Mouse (Mus musculus): ENCODE results near the gene Vav3. TPM values are rescaled to one million over a fixed set of nuclear protein-coding genes. Genes with fewer than 3 reads are reported as not detected.
A peak's percentile ranks its signal among the peaks of the same experiment; 100 is the strongest.

The Vav3 gene
- total and polyA plus RNA-seq, 3 experiments: 1.7 to 5.0 (median 4.4) TPM

DNA sequence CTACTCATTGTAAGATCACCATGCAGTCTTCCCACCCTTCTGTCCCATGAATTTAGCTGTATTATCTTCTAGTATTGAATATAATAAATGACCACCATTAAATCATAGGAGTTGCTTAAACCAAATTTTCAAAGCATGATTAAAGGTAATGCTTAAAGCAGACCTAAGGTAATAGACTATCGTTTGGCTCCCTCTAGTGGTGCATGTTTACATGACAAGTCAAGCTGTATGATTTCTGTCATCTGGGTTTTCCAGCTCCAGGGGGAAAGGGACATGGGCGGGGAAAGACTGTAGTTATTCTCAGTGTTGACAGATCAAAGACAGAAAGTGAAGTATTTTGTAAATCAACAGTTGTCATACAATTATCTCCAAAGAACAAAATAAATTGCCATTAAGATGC is 151.1 kb downstream of the Vav3 start:
- peak in 1 of 2 experiments; percentile 18 for DNase-seq
- H3K9ac ChIP-seq (ENCODE audit: low read depth, low read length): no peak overlapping the region
- peak; percentile 88 for TF ChIP-seq CTCF (IDR thresholded peaks at IDR 0.05)
- TF ChIP-seq POLR2A (IDR thresholded peaks at IDR 0.05; ENCODE audit: insufficient read depth, low read depth, low read length): no peak
- no peak for TF ChIP-seq EP300 (IDR thresholded peaks at IDR 0.05; ENCODE audit: insufficient read depth, low read depth, low read length)
- H3K27ac ChIP-seq: no peak overlapping the region
- peaks cover 2% of the 10 kb centered on the region for H3K4me1 ChIP-seq (ENCODE audit: control insufficient read depth, insufficient read depth, low read length)
- H3K27me3 ChIP-seq (ENCODE audit: control insufficient read depth, insufficient read depth, low read length): no peaks in the 10 kb centered on the region
- no peaks in the 10 kb centered on the region for H3K36me3 ChIP-seq (ENCODE audit: control insufficient read depth, insufficient read depth, low read length)
- 4% methylated on average over 2 of the region's 2 CpGs for WGBS
- no peak overlapping the region for H3K4me3 ChIP-seq
- intact Hi-C loops (cut with DNase I): loop anchor here (1.0 kb wide), 2 partner anchors 292 to 320 kb away; no protein-coding TSS in a partner anchor
- H3K79me2 ChIP-seq (replicated peaks; ENCODE audit: control insufficient read depth, insufficient read depth, low read length): no peaks in the 10 kb centered on the region

DNA sequence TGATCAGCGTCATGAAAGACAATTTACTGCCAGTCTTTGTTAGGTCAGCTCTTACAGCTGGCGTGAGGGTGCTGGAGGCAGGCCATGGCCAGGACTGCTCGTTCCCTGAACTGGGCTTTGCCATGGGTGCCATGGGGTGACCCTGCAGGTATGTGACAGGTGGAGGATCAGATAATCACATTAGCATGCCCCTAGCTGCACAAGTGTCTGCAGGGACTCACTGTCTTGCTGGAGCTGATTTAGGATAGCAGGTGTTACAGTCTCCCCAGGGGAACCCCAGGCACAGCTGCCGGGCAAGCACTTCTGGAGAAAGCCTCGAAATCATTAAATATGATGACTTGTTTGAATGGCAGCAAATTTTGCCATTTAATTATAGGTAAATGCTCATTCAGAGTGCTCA is 156.0 kb downstream of the Vav3 start:
- H3K79me2 ChIP-seq (replicated peaks; ENCODE audit: control insufficient read depth, insufficient read depth, low read length): no peaks in the 10 kb centered on the region
- no peak overlapping the region for H3K27ac ChIP-seq
- H3K27me3 ChIP-seq (ENCODE audit: control insufficient read depth, insufficient read depth, low read length): no peaks in the 10 kb centered on the region
- no peak overlapping the region for H3K9ac ChIP-seq (ENCODE audit: low read depth, low read length)
- intact Hi-C loops (cut with DNase I): no loop called here
- DNase-seq: no peak
- no peaks in the 10 kb centered on the region for H3K36me3 ChIP-seq (ENCODE audit: control insufficient read depth, insufficient read depth, low read length)
- no peak for TF ChIP-seq POLR2A (IDR thresholded peaks at IDR 0.05; ENCODE audit: insufficient read depth, low read depth, low read length)
- no peak for TF ChIP-seq CTCF (IDR thresholded peaks at IDR 0.05)
- TF ChIP-seq EP300 (IDR thresholded peaks at IDR 0.05; ENCODE audit: insufficient read depth, low read depth, low read length): no peak
- H3K4me1 ChIP-seq (ENCODE audit: control insufficient read depth, insufficient read depth, low read length): no peaks in the 10 kb centered on the region; the same call in 1 of the 2 replicates
- no peak overlapping the region for H3K4me3 ChIP-seq
- WGBS: 87% methylated on average over 5 of the region's 5 CpGs

DNA sequence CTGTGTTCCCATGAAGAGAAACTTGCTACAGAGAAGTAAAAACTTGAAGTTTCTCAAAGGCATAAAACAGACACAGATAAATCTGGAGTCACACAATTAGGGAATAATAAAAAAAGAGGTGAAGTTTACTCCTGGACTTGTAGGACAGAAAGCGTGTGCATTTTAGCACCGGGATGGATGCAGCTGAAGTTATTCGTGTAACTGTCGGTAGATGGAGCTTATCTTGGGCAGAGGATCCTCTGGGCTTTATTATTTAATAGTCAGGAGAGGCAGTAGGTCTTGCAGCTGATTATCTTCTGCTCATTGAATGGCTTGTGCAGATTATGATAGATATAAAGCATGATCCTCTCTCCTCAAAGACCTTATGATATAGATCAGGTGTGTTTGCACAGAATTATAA is 156.6 kb downstream of the Vav3 start:
- WGBS: 63% methylated on average over 4 of the region's 4 CpGs
- no peak for DNase-seq
- Histone ChIP-seq H3K4me3 (no peak overlapping the region), H3K4me1 (ENCODE audit: control insufficient read depth, insufficient read depth, low read length) (no peaks in the 10 kb centered on the region), H3K27ac (no peak overlapping the region), H3K36me3 (ENCODE audit: control insufficient read depth, insufficient read depth, low read length) (no peaks in the 10 kb centered on the region), H3K9ac (ENCODE audit: low read depth, low read length) (no peak overlapping the region), H3K27me3 (ENCODE audit: control insufficient read depth, insufficient read depth, low read length) (no peaks in the 10 kb centered on the region), H3K79me2 (replicated peaks; ENCODE audit: control insufficient read depth, insufficient read depth, low read length) (no peaks in the 10 kb centered on the region)
- intact Hi-C loops (cut with DNase I): no loop called here
- TF ChIP-seq POLR2A (IDR thresholded peaks at IDR 0.05; ENCODE audit: insufficient read depth, low read depth, low read length) (no peak), CTCF (IDR thresholded peaks at IDR 0.05) (no peak), EP300 (IDR thresholded peaks at IDR 0.05; ENCODE audit: insufficient read depth, low read depth, low read length) (no peak)

DNA sequence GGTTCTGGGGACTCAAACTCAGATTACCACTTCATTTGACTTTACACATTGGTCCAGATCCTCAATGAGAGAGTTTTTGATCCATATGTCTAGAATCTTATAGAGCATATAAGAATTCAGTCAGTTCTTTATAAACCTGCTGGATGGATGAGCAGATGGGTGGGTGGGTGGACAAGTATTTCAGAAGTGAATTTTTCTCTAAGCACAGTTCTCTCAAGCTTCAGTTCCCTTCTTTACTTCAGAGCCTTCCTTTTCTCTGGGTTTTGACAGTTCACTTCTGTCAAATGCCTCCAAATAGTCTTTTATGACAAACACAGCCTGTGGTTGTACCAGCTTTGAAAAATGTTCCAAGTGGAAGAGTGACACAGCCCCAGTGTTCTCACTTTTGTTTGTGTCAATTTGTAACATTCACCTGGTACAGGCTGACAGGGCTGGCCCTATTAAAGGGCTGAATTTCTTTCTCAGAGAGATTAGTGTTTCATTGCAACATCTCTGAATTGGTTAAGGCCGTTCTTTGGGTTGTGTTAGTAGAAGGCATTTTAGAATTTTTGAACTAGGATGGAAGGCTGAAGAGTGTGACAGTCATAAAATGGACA is 159.5 kb downstream of the Vav3 start:
- no peaks in the 10 kb centered on the region for H3K36me3 ChIP-seq (ENCODE audit: control insufficient read depth, insufficient read depth, low read length)
- H3K9ac ChIP-seq (ENCODE audit: low read depth, low read length): no peak overlapping the region
- no peak for TF ChIP-seq CTCF (IDR thresholded peaks at IDR 0.05)
- no peak for TF ChIP-seq EP300 (IDR thresholded peaks at IDR 0.05; ENCODE audit: insufficient read depth, low read depth, low read length)
- TF ChIP-seq POLR2A (IDR thresholded peaks at IDR 0.05; ENCODE audit: insufficient read depth, low read depth, low read length): no peak
- H3K4me1 ChIP-seq (ENCODE audit: control insufficient read depth, insufficient read depth, low read length): no peaks in the 10 kb centered on the region
- WGBS: 90% methylated on average over 1 of the region's 1 CpGs
- intact Hi-C loops (cut with DNase I): no loop called here
- DNase-seq: no peak
- no peaks in the 10 kb centered on the region for H3K79me2 ChIP-seq (replicated peaks; ENCODE audit: control insufficient read depth, insufficient read depth, low read length)
- no peak overlapping the region for H3K27ac ChIP-seq
- no peak overlapping the region for H3K4me3 ChIP-seq
- no peaks in the 10 kb centered on the region for H3K27me3 ChIP-seq (ENCODE audit: control insufficient read depth, insufficient read depth, low read length)

DNA sequence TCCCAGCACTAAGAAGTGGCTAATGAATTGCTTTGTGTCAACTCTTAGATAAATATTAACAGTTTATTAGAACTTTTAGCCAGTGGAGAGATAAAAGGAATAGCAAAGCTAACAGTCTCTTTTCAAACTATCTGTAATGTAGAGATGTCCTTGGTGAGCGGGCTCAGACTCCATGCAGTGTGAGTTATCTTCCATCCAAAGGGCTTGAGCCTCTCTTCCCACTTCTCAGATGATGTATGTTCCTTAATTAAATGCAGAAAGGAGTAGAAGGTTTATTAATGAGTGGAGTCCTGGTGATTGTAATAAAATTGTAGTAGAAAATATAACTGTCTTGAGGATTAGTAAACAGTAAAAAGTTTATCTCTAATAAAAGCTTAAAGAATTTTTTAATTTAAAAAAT is 169.3 kb downstream of the Vav3 start:
- no peak for TF ChIP-seq CTCF (IDR thresholded peaks at IDR 0.05)
- no peak for TF ChIP-seq EP300 (IDR thresholded peaks at IDR 0.05; ENCODE audit: insufficient read depth, low read depth, low read length)
- Histone ChIP-seq H3K79me2 (replicated peaks; ENCODE audit: control insufficient read depth, insufficient read depth, low read length) (no peaks in the 10 kb centered on the region), H3K4me3 (no peak overlapping the region), H3K4me1 (ENCODE audit: control insufficient read depth, insufficient read depth, low read length) (no peaks in the 10 kb centered on the region), H3K9ac (ENCODE audit: low read depth, low read length) (no peak overlapping the region), H3K36me3 (ENCODE audit: control insufficient read depth, insufficient read depth, low read length) (no peaks in the 10 kb centered on the region), H3K27ac (no peak overlapping the region), H3K27me3 (ENCODE audit: control insufficient read depth, insufficient read depth, low read length) (no peaks in the 10 kb centered on the region)
- 88% methylated on average over 1 of the region's 1 CpGs for WGBS
- no peak for DNase-seq
- intact Hi-C loops (cut with DNase I): no loop called here

DNA sequence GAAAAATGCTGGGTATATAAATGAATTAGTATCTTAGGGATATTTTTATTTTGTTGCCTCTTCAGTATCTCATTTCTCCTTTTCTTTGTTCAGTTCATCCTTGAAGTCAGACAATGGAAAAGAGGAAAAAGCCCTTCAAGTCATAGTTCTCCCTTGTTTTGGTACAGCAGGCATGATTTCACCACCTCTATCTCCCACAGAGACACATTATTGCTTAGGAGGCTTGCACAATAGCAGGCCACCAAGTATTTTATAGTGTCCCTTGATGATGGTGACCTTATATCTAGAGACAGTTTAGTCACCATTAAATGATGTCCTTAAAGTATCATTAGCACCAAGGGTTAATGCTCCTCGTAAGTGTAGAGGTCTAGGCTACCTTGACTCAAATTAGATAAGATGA is 171.4 kb downstream of the Vav3 start:
- no peaks in the 10 kb centered on the region for H3K27me3 ChIP-seq (ENCODE audit: control insufficient read depth, insufficient read depth, low read length)
- no peak overlapping the region for H3K4me3 ChIP-seq
- H3K9ac ChIP-seq (ENCODE audit: low read depth, low read length): no peak overlapping the region
- WGBS: 96% methylated on average over 1 of the region's 1 CpGs
- intact Hi-C loops (cut with DNase I): no loop called here
- H3K79me2 ChIP-seq (replicated peaks; ENCODE audit: control insufficient read depth, insufficient read depth, low read length): no peaks in the 10 kb centered on the region
- no peak overlapping the region for H3K27ac ChIP-seq
- H3K36me3 ChIP-seq (ENCODE audit: control insufficient read depth, insufficient read depth, low read length): no peaks in the 10 kb centered on the region
- no peaks in the 10 kb centered on the region for H3K4me1 ChIP-seq (ENCODE audit: control insufficient read depth, insufficient read depth, low read length)
- no peak for DNase-seq
- TF ChIP-seq CTCF (IDR thresholded peaks at IDR 0.05) (no peak), POLR2A (IDR thresholded peaks at IDR 0.05; ENCODE audit: insufficient read depth, low read depth, low read length) (no peak), EP300 (IDR thresholded peaks at IDR 0.05; ENCODE audit: insufficient read depth, low read depth, low read length) (no peak)
